Mouse (Mus musculus) midbrain, postnatal 0 days (tissue): ENCODE measurements around the gene Pdgfra. TPM values are rescaled to one million over a fixed set of nuclear protein-coding genes. Genes with fewer than 3 reads are reported as not detected.

ENCODE experiments used
- ATAC-seq: fragments of 200-750 bp; cut with Nextera tagmentation; 2 replicates; pipeline ENCODE4 v1.8.0; 2017; ENCODE audit warnings: moderate number of reproducible peaks, mild to moderate bottlenecking, moderate TSS enrichment, moderate library complexity; ENCODE audit not compliant: low FRiP score
- DNase-seq: peaks from one replicate; pipeline ENCODE4 v3.0.0-alpha.2; 2015; ENCODE audit warnings: low spot score
- H3K27ac ChIP-seq: fragments of 300-500 bp; sonication (generic); 2 replicates; pipeline ENCODE4 v1.5.1; 2014; ENCODE audit warnings: low read depth, mild to moderate bottlenecking, low read length, mixed read lengths
- H3K27me3 ChIP-seq: fragments of 300-500 bp; sonication (generic); 2 replicates; pipeline ENCODE4 v1.6.1; 2014; ENCODE audit warnings: low read length, control low read depth, mixed read lengths; ENCODE audit not compliant: insufficient read depth
- H3K36me3 ChIP-seq: fragments of 300-500 bp; sonication (generic); 2 replicates; pipeline ENCODE4 v1.6.1; 2014; ENCODE audit warnings: low read length, control low read depth, mixed read lengths; ENCODE audit not compliant: insufficient read depth
- H3K4me1 ChIP-seq: fragments of 300-500 bp; sonication (generic); 2 replicates; pipeline ENCODE4 v1.6.1; 2014; ENCODE audit warnings: mild to moderate bottlenecking, control low read depth, antibody characterized with exemption, low read length, mixed read lengths; ENCODE audit not compliant: insufficient read depth
- H3K4me2 ChIP-seq: fragments of 300-500 bp; sonication (generic); 2 replicates; pipeline ENCODE4 v1.6.1; 2014; ENCODE audit warnings: low read depth, mild to moderate bottlenecking, low read length, mixed read lengths; ENCODE audit not compliant: poor library complexity, severe bottlenecking
- H3K4me3 ChIP-seq: fragments of 300-500 bp; sonication (generic); 2 replicates; pipeline ENCODE4 v1.5.1; 2014; ENCODE audit warnings: low read depth, mild to moderate bottlenecking, low read length, moderate library complexity
- H3K9ac ChIP-seq: fragments of 300-500 bp; sonication (generic); replicated peaks from 2 replicates; pipeline ENCODE4 v1.6.1; 2014; ENCODE audit warnings: mild to moderate bottlenecking, low read length, moderate library complexity, mixed read lengths; ENCODE audit not compliant: poor library complexity, severe bottlenecking
- H3K9me3 ChIP-seq: fragments of 300-500 bp; sonication (generic); 2 replicates; pipeline ENCODE4 v1.6.1; 2016; ENCODE audit warnings: low read length, control low read depth
- CTCF ChIP-seq: IDR thresholded peaks from 2 replicates; pipeline ENCODE4 v1.5.1; 2016; ENCODE audit warnings: antibody characterized with exemption, mild to moderate bottlenecking
- WGBS: fragments of 180-500 bp; shearing (Covaris S2); extraction: QIAGEN DNeasy Blood & Tissue Kit; methylation state at CpG from one replicate; pipeline ENCODE4 v1.1.7; 2014; 5-methylcytosine and 5-hydroxymethylcytosine counted together
- polyA plus RNA-seq: library from polyadenylated mRNA; unstranded; fragments of >200 nt; fragmentation: Nextera tagmentation; extraction: Ambion mirVana; gene quantifications from 2 replicates; pipeline ENCODE4 v1.2.1, GENCODE M21; 2015
- total RNA-seq: library from RNA; depleted of rRNA; stranded (reverse); fragments of >200 nt; gene quantifications from 2 replicates; pipeline ENCODE4 v1.2.3, GENCODE M21; 2014

Pdgfra gene
- total and polyA plus RNA-seq, 2 experiments from 2014 or later, result 16.7 to 58.8 TPM

GRCm38 (mm10) chr5:75156554-75157036 is 4.5 kb downstream of the Pdgfra start:
- peaks cover 30% of the 10 kb centered on the region for H3K27me3 ChIP-seq
- no peaks in the 10 kb centered on the region for H3K36me3 ChIP-seq
- no peaks in the 10 kb centered on the region for H3K9me3 ChIP-seq
- H3K9ac ChIP-seq, result no peak overlapping the region
- H3K27ac ChIP-seq, result no peak overlapping the region
- H3K4me3 ChIP-seq, result peak overlapping the region; percentile 28
- 0% methylated on average over 21 of the region's 21 CpGs for WGBS
- TF ChIP-seq CTCF, result no peak
- peak overlapping the region; percentile 52 for H3K4me2 ChIP-seq
- H3K4me1 ChIP-seq, result peaks cover 3% of the 10 kb centered on the region; the same call in 1 of the 2 replicates
- ATAC-seq, result peak; percentile 21; the same call in 1 of the 2 replicates
- no peak for DNase-seq

GRCm38 (mm10) chr5:75157038-75157437 is 4.9 kb downstream of the Pdgfra start:
- Histone ChIP-seq H3K4me3 (peak overlapping the region; percentile 28), H3K9me3 (no peaks in the 10 kb centered on the region), H3K4me1 (peaks cover 3% of the 10 kb centered on the region; the same call in 1 of the 2 replicates), H3K36me3 (no peaks in the 10 kb centered on the region), H3K9ac (no peak overlapping the region), H3K4me2 (peak overlapping the region; percentile 52), H3K27me3 (peaks cover 26% of the 10 kb centered on the region), H3K27ac (no peak overlapping the region)
- ATAC-seq, result no peak
- 1% methylated on average over 3 of the region's 3 CpGs for WGBS
- DNase-seq, result peak; percentile 89
- TF ChIP-seq CTCF, result peak; percentile 90

GRCm38 (mm10) chr5:75160530-75161170 is 8.6 kb downstream of the Pdgfra start:
- 57% methylated on average over 12 of the region's 12 CpGs for WGBS
- H3K4me2 ChIP-seq, result 0 out of 2 replicates have a peak overlapping the region, but pooled peaks have one; percentile 4
- ATAC-seq, result no peak

GRCm38 (mm10) chr5:75161586-75161985 is 9.5 kb downstream of the Pdgfra start:
- H3K27me3 ChIP-seq, result peaks cover 5% of the 10 kb centered on the region
- H3K4me3 ChIP-seq, result no peak overlapping the region
- TF ChIP-seq CTCF, result no peak
- ATAC-seq, result no peak
- WGBS, result 80% methylated on average over 6 of the region's 6 CpGs
- no peaks in the 10 kb centered on the region for H3K36me3 ChIP-seq
- no peak overlapping the region for H3K9ac ChIP-seq
- no peaks in the 10 kb centered on the region for H3K4me1 ChIP-seq
- no peak overlapping the region for H3K27ac ChIP-seq
- DNase-seq, result no peak
- no peaks in the 10 kb centered on the region for H3K9me3 ChIP-seq
- H3K4me2 ChIP-seq, result no peak overlapping the region

More at GRCm38 (mm10) chr5:75160530-75161170, 8.6 kb downstream of the Pdgfra start:
- Histone ChIP-seq H3K9ac (no peak overlapping the region), H3K4me3 (no peak overlapping the region), H3K36me3 (no peaks in the 10 kb centered on the region), H3K27me3 (peaks cover 7% of the 10 kb centered on the region), H3K4me1 (peaks cover 3% of the 10 kb centered on the region; the same call in 1 of the 2 replicates), H3K27ac (no peak overlapping the region), H3K9me3 (no peaks in the 10 kb centered on the region)
- DNase-seq, result no peak
- TF ChIP-seq CTCF, result no peak

- ATAC-seq (no peak), DNase-seq (no peak)
- no peaks in the 10 kb centered on the region for H3K4me1 ChIP-seq
- no peak overlapping the region for H3K27ac ChIP-seq
- peaks cover 4% of the 10 kb centered on the region for H3K27me3 ChIP-seq
- TF ChIP-seq CTCF, result no peak
- H3K4me3 ChIP-seq, result no peak overlapping the region
- no peak overlapping the region for H3K9ac ChIP-seq
- 74% methylated on average over 23 of the region's 23 CpGs for WGBS
- no peak overlapping the region for H3K4me2 ChIP-seq
- no peaks in the 10 kb centered on the region for H3K36me3 ChIP-seq
- no peaks in the 10 kb centered on the region for H3K9me3 ChIP-seq
Measured at GRCm38 (mm10) chr5:75163289-75163951, 11.3 kb downstream of the Pdgfra start.

GRCm38 (mm10) chr5:75164688-75165087 is 12.6 kb downstream of the Pdgfra start:
- Histone ChIP-seq H3K27ac (no peak overlapping the region), H3K4me3 (no peak overlapping the region), H3K27me3 (no peaks in the 10 kb centered on the region; the same call in 1 of the 2 replicates), H3K9ac (no peak overlapping the region), H3K4me1 (no peaks in the 10 kb centered on the region), H3K9me3 (no peaks in the 10 kb centered on the region), H3K36me3 (no peaks in the 10 kb centered on the region), H3K4me2 (no peak overlapping the region)
- no peak for DNase-seq
- peak; percentile 32 for TF ChIP-seq CTCF
- no peak for ATAC-seq
- WGBS, result 85% methylated on average over 4 of the region's 4 CpGs
